Mouse (Mus musculus): ENCODE results near the gene Apmap.

DNA sequence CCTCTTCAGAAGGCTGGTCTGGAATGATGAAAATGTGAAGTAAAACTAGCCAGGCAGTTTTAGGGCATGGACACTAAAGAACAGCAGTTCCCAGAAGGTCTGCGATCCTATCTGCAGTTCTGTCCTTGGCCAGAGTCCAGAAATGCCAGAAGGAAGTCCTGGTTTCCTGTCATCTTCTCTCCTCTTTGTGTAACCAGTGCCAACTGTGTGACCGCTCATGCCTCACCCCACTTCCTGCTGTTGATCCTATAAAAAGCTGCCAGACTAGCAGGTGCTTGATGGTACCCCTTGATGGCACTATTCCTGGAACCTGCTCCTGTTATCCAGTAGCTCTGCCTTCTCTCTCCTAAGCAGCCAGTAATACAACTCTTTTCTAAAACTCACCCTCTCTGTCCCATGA, 41.3 kb downstream of the Apmap start:
- TF ChIP-seq CTCF (conservative IDR thresholded peaks at IDR 0.05; ENCODE audit: low read length) (no peak), POU5F1 (IDR thresholded peaks at IDR 0.05; ENCODE audit: borderline replicate concordance, low read length) (no peak)
